Mouse (Mus musculus): Measurements from ENCODE around the gene Taar9.

GRCm38 (mm10) chr10:24133132-24133531 is 23.8 kb upstream of the Taar9 start:
- no peak for TF ChIP-seq CTCF (IDR thresholded peaks at IDR 0.05; ENCODE audit: low read depth)
- no peak for TF ChIP-seq EP300 (IDR thresholded peaks at IDR 0.05; ENCODE audit: low read depth)
